Mouse (Mus musculus): ENCODE data around the gene Gm21958. TPM values are rescaled to one million over a fixed set of nuclear protein-coding genes. Genes with fewer than 3 reads are reported as not detected.

Gm21958 gene
- polyA plus RNA-seq, 1 experiment from 2014 or later, result 1.3 TPM

DNA sequence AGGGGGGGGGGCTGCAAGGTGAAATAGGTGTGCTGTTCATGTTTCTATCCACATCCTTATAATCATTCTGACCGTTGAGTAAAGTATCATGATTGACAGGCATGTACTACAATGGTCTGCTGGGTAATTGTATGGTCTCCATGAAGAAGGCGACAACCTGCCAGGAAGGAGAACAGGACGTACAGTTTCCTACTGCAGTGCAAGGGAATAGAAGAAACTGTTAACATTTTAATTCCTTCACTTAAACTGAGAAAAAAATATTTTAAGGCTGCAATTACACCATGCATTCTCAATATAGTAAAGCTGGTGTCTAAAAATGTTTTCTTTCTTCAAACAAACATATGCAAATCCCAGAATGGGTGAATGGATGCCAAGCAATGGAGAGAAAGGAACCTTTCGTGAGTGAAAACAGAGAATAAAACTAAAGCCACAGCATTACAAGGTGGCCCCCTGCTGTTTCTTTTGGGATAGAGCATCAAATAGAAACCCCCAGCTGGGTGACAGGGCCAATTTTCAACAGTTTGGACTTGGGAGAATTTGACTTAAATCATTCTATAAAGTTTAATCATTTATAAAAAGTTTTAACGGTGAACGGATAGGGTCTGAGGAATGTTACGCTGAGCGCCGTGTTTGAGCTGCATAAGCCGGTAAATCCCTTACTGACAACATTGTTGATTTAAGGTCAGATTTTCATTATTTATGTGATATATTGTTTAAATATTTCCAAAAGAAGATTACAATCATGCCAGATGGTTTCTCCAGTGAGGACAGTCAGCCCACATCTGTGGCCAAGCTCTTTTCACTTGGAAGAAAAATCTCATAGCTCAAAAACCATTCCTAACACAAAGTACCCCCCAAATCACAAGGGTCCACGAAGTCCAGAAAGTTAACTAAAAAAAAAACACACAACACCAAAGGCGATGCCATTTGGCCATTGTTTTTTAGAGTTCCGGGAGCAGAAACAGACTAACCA lies 41.3 kb downstream of the Gm21958 start:
- no peak for ATAC-seq (ENCODE audit: low FRiP score)
- no peaks in the 10 kb centered on the region for H3K27me3 ChIP-seq
- no peak overlapping the region for H3K4me3 ChIP-seq (replicated peaks)
- WGBS, result 46% methylated on average over 13 of the region's 13 CpGs
- H3K9me3 ChIP-seq, result no peaks in the 10 kb centered on the region
- H3K9ac ChIP-seq, result no peak overlapping the region
- H3K4me1 ChIP-seq, result no peaks in the 10 kb centered on the region
- no peak overlapping the region for H3K27ac ChIP-seq
- no peak overlapping the region for H3K4me2 ChIP-seq
- H3K36me3 ChIP-seq (replicated peaks), result no peaks in the 10 kb centered on the region

DNA sequence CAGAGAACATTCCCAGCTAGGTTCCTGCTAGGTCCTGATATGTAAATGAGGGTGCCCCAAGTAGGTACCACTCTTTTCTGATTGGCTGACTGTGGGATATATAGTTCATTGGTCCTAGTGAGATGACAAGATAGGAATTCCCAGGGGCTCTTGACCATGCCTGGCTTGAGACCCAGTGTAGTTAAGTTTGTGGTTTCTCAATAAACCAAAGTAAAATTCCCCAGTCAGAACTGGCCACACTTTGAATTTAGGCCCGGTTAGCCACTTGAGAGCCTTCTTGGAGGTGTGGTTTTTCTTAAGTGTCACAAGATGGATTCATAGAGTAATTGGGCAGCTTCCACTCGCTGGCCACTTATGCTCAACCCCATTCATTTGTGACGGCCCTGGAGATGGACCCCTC lies 42.0 kb downstream of the Gm21958 start:
- no peak for ATAC-seq (ENCODE audit: low FRiP score)

GRCm38 (mm10) chr3:54669559-54669958 lies 44.6 kb downstream of the Gm21958 start:
- Histone ChIP-seq H3K27ac (no peak overlapping the region), H3K4me2 (no peak overlapping the region), H3K36me3 (replicated peaks) (no peaks in the 10 kb centered on the region), H3K4me3 (replicated peaks) (no peak overlapping the region), H3K9ac (no peak overlapping the region), H3K9me3 (no peaks in the 10 kb centered on the region), H3K4me1 (no peaks in the 10 kb centered on the region), H3K27me3 (no peaks in the 10 kb centered on the region)
- no peak for ATAC-seq (ENCODE audit: low FRiP score)
- 86% methylated on average over 6 of the region's 6 CpGs for WGBS

More for the DNA sequence above, 42.0 kb downstream of the Gm21958 start:
- Histone ChIP-seq H3K9me3 (no peaks in the 10 kb centered on the region), H3K27me3 (no peaks in the 10 kb centered on the region), H3K36me3 (replicated peaks) (no peaks in the 10 kb centered on the region), H3K4me3 (replicated peaks) (no peak overlapping the region), H3K27ac (no peak overlapping the region), H3K9ac (no peak overlapping the region), H3K4me1 (no peaks in the 10 kb centered on the region), H3K4me2 (no peak overlapping the region)
- WGBS, result 63% methylated on average over 3 of the region's 3 CpGs

DNA sequence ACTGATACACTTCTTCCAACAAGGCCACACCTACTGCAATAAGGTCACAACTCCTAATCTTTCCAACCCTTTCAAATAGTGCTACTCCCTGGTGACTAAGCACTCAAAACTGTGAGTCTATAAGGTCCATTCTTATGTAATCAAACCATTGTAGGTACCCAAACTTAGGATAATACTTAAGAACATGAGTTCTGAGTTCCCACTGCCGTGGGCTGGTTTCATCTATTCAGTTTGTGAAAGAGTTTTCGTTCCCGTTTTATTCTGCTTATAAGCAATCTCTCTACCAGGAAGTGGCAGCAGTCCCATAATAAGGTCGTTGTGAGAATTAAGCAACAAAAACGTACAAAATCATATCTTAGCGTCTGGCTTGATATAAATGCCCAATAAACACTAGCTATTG lies 45.4 kb downstream of the Gm21958 start:
- 80% methylated on average over 6 of the region's 6 CpGs for WGBS
- Histone ChIP-seq H3K4me1 (no peaks in the 10 kb centered on the region), H3K9ac (no peak overlapping the region)

DNA sequence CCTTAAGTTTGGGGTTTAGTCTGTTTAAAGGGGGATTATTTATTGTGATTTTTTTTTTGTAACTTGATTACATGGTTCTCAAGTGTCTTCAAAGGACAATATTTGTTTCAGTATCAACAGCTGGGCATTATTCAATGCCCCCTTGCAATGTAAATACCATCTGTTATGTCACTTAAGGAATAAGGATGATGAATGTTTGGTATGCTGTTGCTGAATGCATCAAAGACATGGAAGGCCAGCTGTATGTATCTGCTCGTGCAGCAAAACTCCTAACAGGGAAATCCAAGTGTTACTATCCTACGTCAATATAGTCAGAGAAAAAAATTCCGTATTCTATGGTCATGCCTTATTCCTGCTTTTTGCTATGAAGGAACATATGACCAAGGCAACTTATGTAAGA lies 46.0 kb downstream of the Gm21958 start:
- ATAC-seq (ENCODE audit: low FRiP score), result no peak
- H3K4me1 ChIP-seq, result no peaks in the 10 kb centered on the region
- H3K9me3 ChIP-seq, result no peaks in the 10 kb centered on the region
- no peaks in the 10 kb centered on the region for H3K36me3 ChIP-seq (replicated peaks)
- WGBS, result 87% methylated on average over 3 of the region's 3 CpGs
- H3K4me2 ChIP-seq, result no peak overlapping the region
- H3K4me3 ChIP-seq (replicated peaks), result no peak overlapping the region
- no peaks in the 10 kb centered on the region for H3K27me3 ChIP-seq
- H3K9ac ChIP-seq, result no peak overlapping the region
- H3K27ac ChIP-seq, result no peak overlapping the region

More for the DNA sequence above, 45.4 kb downstream of the Gm21958 start:
- no peak for ATAC-seq (ENCODE audit: low FRiP score)
- Histone ChIP-seq H3K4me3 (replicated peaks) (no peak overlapping the region), H3K4me2 (no peak overlapping the region), H3K27ac (no peak overlapping the region), H3K9me3 (no peaks in the 10 kb centered on the region), H3K27me3 (no peaks in the 10 kb centered on the region), H3K36me3 (replicated peaks) (no peaks in the 10 kb centered on the region)

Other genes with a start within 250 kb of the Gm21958 start
- 122 and 127 TPM in 2 replicates for gene Supt20, start 21.5 kb downstream of the Gm21958 start, polyA plus RNA-seq (2016; fragmentation: Nextera tagmentation; extraction: Ambion mirVana)
- gene Exosc8, start 21.0 kb upstream of the Gm21958 start, polyA plus RNA-seq (2016; fragmentation: Nextera tagmentation; extraction: Ambion mirVana), result 122 and 125 TPM in 2 replicates
- 43.1 and 43.4 TPM in 2 replicates for gene Alg5, start 21.2 kb upstream of the Gm21958 start, polyA plus RNA-seq (2016; fragmentation: Nextera tagmentation; extraction: Ambion mirVana)
- gene Smad9, start 41.2 kb upstream of the Gm21958 start, polyA plus RNA-seq (2016; fragmentation: Nextera tagmentation; extraction: Ambion mirVana), result 0.17 and 0.24 TPM in 2 replicates
- gene Rfxap, start 93.4 kb upstream of the Gm21958 start, polyA plus RNA-seq (2016; fragmentation: Nextera tagmentation; extraction: Ambion mirVana), result 56.8 and 65.6 TPM in 2 replicates
- gene Sertm1, start 201.5 kb upstream of the Gm21958 start, polyA plus RNA-seq (2016; fragmentation: Nextera tagmentation; extraction: Ambion mirVana), result 0.50 and 0.74 TPM in 2 replicates

All from forebrain, embryonic 12.5 days (tissue).